Mouse (Mus musculus) limb, embryonic 11.5 days (tissue): ENCODE measurements around the gene Anapc16. TPM values are rescaled to one million over a fixed set of nuclear protein-coding genes. Genes with fewer than 3 reads are reported as not detected.
A peak's percentile ranks its signal among the peaks of the same experiment; 100 is the strongest.

Source experiments
- ATAC-seq: fragments of 200-750 bp; cut with Nextera tagmentation; 2 replicates; pipeline ENCODE4 v1.8.0; 2017; ENCODE audit warnings: low read depth; ENCODE audit not compliant: insufficient number of reproducible peaks, low FRiP score, low TSS enrichment
- DNase-seq: peaks from one replicate; pipeline ENCODE4 v3.0.0-alpha.2; 2015; ENCODE audit warnings: low spot score
- H3K27ac ChIP-seq: fragments of 300-500 bp; sonication (generic); replicated peaks from 2 replicates; pipeline ENCODE4 v1.5.1; 2014; ENCODE audit warnings: low read depth, mild to moderate bottlenecking, low read length
- H3K27me3 ChIP-seq: fragments of 300-500 bp; sonication (generic); 2 replicates; pipeline ENCODE4 v1.6.1; 2014; ENCODE audit warnings: mild to moderate bottlenecking, low read length, mixed read lengths; ENCODE audit not compliant: control insufficient read depth, insufficient read depth
- H3K36me3 ChIP-seq: fragments of 300-500 bp; sonication (generic); 2 replicates; pipeline ENCODE4 v1.6.1; 2014; ENCODE audit warnings: mild to moderate bottlenecking, low read length, moderate library complexity, mixed read lengths; ENCODE audit not compliant: control insufficient read depth, insufficient read depth
- H3K4me1 ChIP-seq: fragments of 300-500 bp; sonication (generic); 2 replicates; pipeline ENCODE4 v1.6.1; 2014; ENCODE audit warnings: low read length, mixed read lengths; ENCODE audit not compliant: control insufficient read depth, insufficient read depth
- H3K4me2 ChIP-seq: fragments of 300-500 bp; sonication (generic); 2 replicates; pipeline ENCODE4 v1.6.1; 2014; ENCODE audit warnings: low read depth, mild to moderate bottlenecking, moderate library complexity; ENCODE audit not compliant: severe bottlenecking
- H3K4me3 ChIP-seq: fragments of 300-500 bp; sonication (generic); 2 replicates; pipeline ENCODE4 v1.5.1; 2014; ENCODE audit warnings: low read depth, low read length
- H3K9ac ChIP-seq: fragments of 300-500 bp; sonication (generic); 2 replicates; pipeline ENCODE4 v1.6.1; 2014; ENCODE audit warnings: mild to moderate bottlenecking, low read length
- H3K9me3 ChIP-seq: fragments of 300-500 bp; sonication (generic); 2 replicates; pipeline ENCODE4 v1.6.1; 2016; ENCODE audit warnings: low read length; ENCODE audit not compliant: control insufficient read depth
- WGBS: fragments of 180-500 bp; shearing (Covaris S2); extraction: QIAGEN DNeasy Blood & Tissue Kit; methylation state at CpG from one replicate; pipeline ENCODE4 v1.1.7; 2014; 5-methylcytosine and 5-hydroxymethylcytosine counted together
- polyA plus RNA-seq: library from polyadenylated mRNA; unstranded; fragments of >200 nt; fragmentation: Nextera tagmentation; extraction: Ambion mirVana; gene quantifications from 2 replicates; pipeline ENCODE4 v1.2.1, GENCODE M21; 2014

The Anapc16 gene
- polyA plus RNA-seq, 1 experiment from 2014 or later: 112 TPM

DNA sequence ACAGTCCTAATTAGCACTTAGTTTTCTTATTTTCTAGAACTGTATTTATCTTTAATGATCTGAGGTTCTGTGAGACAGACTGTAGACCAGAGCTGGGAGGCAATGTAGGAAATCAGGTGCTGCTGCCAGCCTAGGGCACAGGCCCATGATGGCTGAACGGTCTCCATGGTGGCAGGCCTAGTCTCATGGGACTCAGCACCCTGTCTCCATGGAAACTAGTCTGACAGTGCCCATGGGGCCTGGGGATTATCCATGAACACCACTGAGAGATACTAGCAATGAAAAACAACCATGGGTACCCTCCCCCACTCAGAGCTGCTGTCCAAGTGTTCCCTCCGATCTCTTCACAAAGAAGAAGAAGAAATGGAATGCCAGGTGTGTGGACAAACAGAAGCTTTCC lies 29.1 kb upstream of the Anapc16 start:
- Histone ChIP-seq H3K9me3 (no peaks in the 10 kb centered on the region), H3K27ac (no peak overlapping the region), H3K9ac (no peak overlapping the region), H3K4me1 (peaks cover 27% of the 10 kb centered on the region), H3K4me3 (no peak overlapping the region), H3K27me3 (no peaks in the 10 kb centered on the region), H3K4me2 (no peak overlapping the region), H3K36me3 (no peaks in the 10 kb centered on the region)
- no peak for DNase-seq
- WGBS: 79% methylated on average over 2 of the region's 2 CpGs
- ATAC-seq: no peak

DNA sequence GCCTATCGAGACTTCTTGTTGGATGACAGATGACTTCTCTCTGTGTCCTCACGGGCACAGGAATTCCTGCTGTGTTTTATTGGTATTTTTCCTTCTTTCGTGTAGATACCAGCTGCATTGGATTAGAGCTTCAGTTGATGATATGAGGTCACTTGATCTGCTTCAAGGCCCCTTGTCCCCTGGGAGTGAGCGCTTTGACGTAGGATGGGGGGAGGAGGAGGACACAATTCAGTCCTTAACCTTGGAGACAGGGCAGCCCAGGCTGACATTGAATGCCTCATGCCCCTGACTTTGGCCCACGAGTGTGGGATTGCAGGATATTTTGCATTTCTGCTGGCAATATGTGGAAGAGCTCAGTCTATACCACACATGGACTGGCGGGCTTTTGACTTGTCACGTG lies 28.6 kb upstream of the Anapc16 start:
- ATAC-seq (no peak), DNase-seq (no peak)
- peaks cover 31% of the 10 kb centered on the region for H3K4me1 ChIP-seq
- H3K4me2 ChIP-seq: no peak overlapping the region
- no peak overlapping the region for H3K27ac ChIP-seq
- 74% methylated on average over 8 of the region's 8 CpGs for WGBS
- H3K4me3 ChIP-seq: no peak overlapping the region
- no peak overlapping the region for H3K9ac ChIP-seq
- H3K27me3 ChIP-seq: no peaks in the 10 kb centered on the region
- no peaks in the 10 kb centered on the region for H3K36me3 ChIP-seq
- H3K9me3 ChIP-seq: no peaks in the 10 kb centered on the region

DNA sequence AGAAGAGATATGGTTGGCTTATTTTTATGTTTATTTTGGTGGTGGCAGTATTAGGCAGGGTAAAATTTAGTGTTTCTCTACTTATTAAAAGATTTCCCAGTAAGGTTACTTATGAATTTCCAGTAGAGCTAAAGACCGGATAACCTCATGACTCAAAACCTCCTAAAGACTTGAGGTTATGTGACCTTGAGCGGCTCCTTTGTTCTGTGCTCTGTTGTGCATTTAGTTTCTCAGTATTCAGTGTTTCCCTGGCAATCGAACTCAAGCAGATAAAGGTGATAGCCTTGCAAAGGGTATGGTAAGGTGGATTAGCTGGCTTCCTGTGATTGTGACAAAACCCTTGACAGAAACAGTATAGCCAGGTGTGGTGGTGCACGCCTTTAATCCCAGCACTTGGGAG lies 26.5 kb upstream of the Anapc16 start:
- no peak overlapping the region for H3K4me2 ChIP-seq
- H3K4me3 ChIP-seq: no peak overlapping the region
- 92% methylated on average over 4 of the region's 4 CpGs for WGBS
- ATAC-seq (no peak), DNase-seq (no peak)
- H3K9ac ChIP-seq: no peak overlapping the region
- H3K4me1 ChIP-seq: peaks cover 35% of the 10 kb centered on the region
- no peaks in the 10 kb centered on the region for H3K9me3 ChIP-seq
- H3K27me3 ChIP-seq: no peaks in the 10 kb centered on the region
- H3K27ac ChIP-seq: no peak overlapping the region
- no peaks in the 10 kb centered on the region for H3K36me3 ChIP-seq

DNA sequence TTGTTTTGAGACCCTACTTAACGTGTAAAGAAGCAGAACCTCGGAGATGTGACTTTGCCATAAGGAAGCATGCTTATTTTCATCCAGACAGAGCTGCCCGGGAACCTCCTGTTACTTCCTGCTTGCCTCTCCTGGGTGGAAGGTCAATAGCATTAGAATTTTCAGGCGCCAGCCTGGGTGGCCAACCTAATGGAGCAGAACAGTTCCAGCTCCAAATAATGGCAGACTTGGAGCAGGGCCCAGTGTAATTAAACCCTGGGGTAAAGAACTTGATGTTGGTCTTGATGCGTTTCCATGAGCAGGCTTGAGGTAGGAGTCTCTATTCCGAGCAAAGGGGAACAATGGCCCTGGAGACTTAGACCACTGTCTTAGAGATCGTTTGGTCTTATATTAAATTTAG lies 26.0 kb upstream of the Anapc16 start:
- no peak overlapping the region for H3K9ac ChIP-seq
- ATAC-seq (no peak), DNase-seq (no peak)
- 76% methylated on average over 7 of the region's 7 CpGs for WGBS
- H3K4me3 ChIP-seq: no peak overlapping the region
- H3K9me3 ChIP-seq: no peaks in the 10 kb centered on the region
- H3K4me2 ChIP-seq: no peak overlapping the region
- peaks cover 35% of the 10 kb centered on the region for H3K4me1 ChIP-seq
- no peaks in the 10 kb centered on the region for H3K36me3 ChIP-seq
- H3K27me3 ChIP-seq: no peaks in the 10 kb centered on the region
- no peak overlapping the region for H3K27ac ChIP-seq

DNA sequence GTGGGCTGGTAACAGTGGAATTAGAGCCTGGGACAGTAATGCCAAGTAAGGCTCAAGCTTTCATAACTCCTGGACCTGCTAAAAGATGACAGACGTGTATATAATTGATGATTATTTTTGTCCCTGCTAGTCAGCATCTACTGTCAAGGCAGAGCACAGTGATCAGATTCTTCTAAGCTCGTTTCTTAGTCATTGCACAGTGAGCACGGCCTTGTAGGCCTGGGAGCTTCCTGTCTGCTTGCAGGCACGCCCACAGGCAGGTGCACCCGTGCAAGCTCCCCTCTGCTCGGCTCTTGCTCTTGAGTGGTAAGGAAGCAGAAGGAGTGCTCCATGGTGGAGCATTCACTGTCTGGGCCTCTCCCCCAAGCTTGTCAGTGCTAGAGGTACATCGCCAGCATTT lies 25.2 kb upstream of the Anapc16 start:
- no peak overlapping the region for H3K4me3 ChIP-seq
- no peaks in the 10 kb centered on the region for H3K27me3 ChIP-seq
- no peaks in the 10 kb centered on the region for H3K36me3 ChIP-seq
- H3K4me1 ChIP-seq: peaks cover 34% of the 10 kb centered on the region
- WGBS: 79% methylated on average over 7 of the region's 7 CpGs
- no peak overlapping the region for H3K9ac ChIP-seq
- no peak overlapping the region for H3K4me2 ChIP-seq
- ATAC-seq (no peak), DNase-seq (no peak)
- peak overlapping the region; percentile 4 for H3K27ac ChIP-seq
- no peaks in the 10 kb centered on the region for H3K9me3 ChIP-seq

DNA sequence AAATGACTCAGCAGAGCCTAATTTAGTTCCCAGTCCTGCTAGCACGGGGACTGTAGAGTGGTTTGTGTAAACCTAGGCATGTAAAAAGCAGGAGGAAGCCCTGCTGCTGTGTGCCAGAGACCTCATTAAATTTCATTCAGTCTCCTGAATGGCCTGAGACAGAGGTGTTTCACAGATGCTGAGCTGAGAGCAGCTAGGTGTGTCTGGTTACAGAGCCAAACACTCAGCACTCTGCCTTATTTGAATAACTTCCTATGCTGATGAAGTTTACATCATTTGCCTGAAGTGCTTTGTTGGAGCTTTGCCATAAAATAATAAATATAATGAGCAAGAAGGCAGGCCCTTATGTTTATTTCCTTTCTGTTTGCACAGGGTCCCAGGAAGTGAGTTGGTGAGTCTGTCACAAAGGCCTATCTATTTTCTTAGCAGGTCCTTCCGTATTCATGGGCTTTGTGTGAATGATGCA lies 24.7 kb upstream of the Anapc16 start:
- Histone ChIP-seq H3K4me3 (no peak overlapping the region), H3K9me3 (no peaks in the 10 kb centered on the region), H3K4me1 (peaks cover 32% of the 10 kb centered on the region), H3K9ac (no peak overlapping the region), H3K36me3 (no peaks in the 10 kb centered on the region), H3K4me2 (no peak overlapping the region), H3K27me3 (no peaks in the 10 kb centered on the region), H3K27ac (peak overlapping the region; percentile 4)
- DNase-seq: peak; percentile 35
- WGBS: 42% methylated on average over 2 of the region's 2 CpGs
- ATAC-seq: no peak

DNA sequence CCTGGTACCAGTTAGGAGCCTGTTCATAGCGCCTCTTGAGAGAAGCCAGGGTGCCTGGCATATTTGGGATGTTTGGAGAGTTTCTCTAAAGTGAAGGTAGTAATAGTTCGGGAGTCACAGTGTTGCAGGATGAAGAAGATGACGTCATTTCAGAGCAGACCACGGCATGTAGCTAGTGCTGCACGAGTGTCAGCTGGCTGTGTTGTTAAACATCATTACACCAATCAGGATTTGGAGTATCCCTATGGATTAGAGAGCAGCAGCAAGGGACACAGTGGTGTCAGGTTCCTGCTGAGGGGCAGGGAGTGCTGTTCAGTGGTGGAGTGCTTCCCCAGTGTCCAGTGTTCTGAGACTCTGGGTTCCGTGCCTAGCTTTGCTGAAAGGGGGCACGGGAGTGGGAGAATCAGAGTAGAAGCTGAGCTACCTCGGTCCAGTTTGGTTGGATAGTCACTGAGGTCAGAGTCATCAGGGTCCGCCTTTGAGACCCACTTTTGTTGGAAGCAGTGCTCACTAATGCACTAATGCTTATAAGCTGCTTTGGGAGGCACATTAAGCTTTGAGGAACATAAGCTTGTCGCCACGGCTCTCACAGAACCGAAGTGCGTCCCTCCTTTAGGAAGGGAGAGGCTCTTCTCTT lies 23.9 kb upstream of the Anapc16 start:
- Histone ChIP-seq H3K4me3 (no peak overlapping the region), H3K27ac (peak overlapping the region; percentile 82), H3K9ac (no peak overlapping the region), H3K9me3 (no peaks in the 10 kb centered on the region), H3K4me1 (peaks cover 26% of the 10 kb centered on the region), H3K36me3 (no peaks in the 10 kb centered on the region), H3K4me2 (0 out of 2 replicates have a peak overlapping the region, but pooled peaks have one; percentile 10), H3K27me3 (no peaks in the 10 kb centered on the region)
- DNase-seq: no peak
- 53% methylated on average over 13 of the region's 13 CpGs for WGBS
- peak; percentile 47; the same call in 1 of the 2 replicates for ATAC-seq

DNA sequence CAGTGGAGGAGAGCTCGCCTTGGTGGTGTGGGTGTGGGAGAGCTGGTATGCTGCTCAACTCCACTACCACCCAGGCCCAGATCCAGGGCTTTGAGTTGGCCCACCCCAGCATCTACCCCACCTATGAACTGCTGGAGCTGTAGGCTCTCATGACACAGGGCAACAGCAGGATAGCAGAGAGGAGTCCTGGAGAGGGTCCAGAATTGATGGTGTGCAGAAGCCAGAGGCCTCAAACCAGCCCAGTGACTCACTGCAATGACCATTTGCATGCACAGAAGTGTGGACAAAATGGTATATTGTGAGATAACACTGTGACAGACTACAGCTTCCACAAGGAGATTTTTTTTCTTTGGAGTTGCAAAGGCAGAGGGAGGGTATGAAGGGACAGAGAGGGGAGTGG lies 20.8 kb upstream of the Anapc16 start:
- ATAC-seq (no peak), DNase-seq (no peak)
- Histone ChIP-seq H3K9me3 (no peaks in the 10 kb centered on the region), H3K4me1 (peaks cover 21% of the 10 kb centered on the region), H3K4me3 (no peak overlapping the region), H3K9ac (no peak overlapping the region), H3K4me2 (no peak overlapping the region), H3K27me3 (no peaks in the 10 kb centered on the region), H3K27ac (no peak overlapping the region), H3K36me3 (no peaks in the 10 kb centered on the region)
- WGBS: 89% methylated on average over 1 of the region's 1 CpGs

DNA sequence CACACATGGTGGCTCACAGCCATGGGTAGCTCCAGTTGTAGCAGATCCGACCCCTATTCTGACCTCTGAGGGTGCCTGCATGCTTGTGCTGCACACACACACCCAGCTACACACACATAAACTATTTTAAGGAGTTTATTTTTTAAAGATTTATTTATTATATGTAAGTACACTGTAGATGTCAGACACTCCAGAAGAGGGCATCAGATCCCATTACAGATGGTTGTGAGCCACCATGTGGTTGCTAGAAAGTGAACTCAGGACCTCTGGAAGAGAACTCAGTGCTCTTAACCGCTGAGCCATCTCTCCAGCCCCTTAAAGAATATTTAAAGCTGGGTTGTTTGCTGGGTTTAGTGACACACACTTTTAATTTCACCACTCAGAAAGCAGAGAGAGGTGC lies 16.4 kb upstream of the Anapc16 start:
- Histone ChIP-seq H3K4me1 (no peaks in the 10 kb centered on the region), H3K9me3 (no peaks in the 10 kb centered on the region), H3K9ac (no peak overlapping the region), H3K4me2 (no peak overlapping the region), H3K27ac (no peak overlapping the region), H3K4me3 (no peak overlapping the region), H3K27me3 (no peaks in the 10 kb centered on the region), H3K36me3 (no peaks in the 10 kb centered on the region)
- no peak for ATAC-seq
- DNase-seq: no peak
- WGBS: 69% methylated on average over 2 of the region's 2 CpGs
